Mouse (Mus musculus) neutrophil, adult 5-6 weeks (primary cell): ENCODE results near the gene Ryr3. TPM values are rescaled to one million over a fixed set of nuclear protein-coding genes. Genes with fewer than 3 reads are reported as not detected.

Experiments
- ATAC-seq: fragments of 151-379, 151-347 bp; 2 replicates; pipeline ENCODE4 v1.8.0; 2017; ENCODE audit warnings: mild to moderate bottlenecking, moderate TSS enrichment; ENCODE audit not compliant: insufficient number of reproducible peaks, poor library complexity, low FRiP score, severe bottlenecking; ENCODE audit errors: extremely low read depth
- total RNA-seq: library from RNA; stranded (forward); fragments of 200-1000 nt; gene quantifications from 2 replicates; pipeline ENCODE4 v1.2.3, GENCODE M21; 2017

Gene Ryr3
- under 0.01 TPM in 1 of 2 replicates, not detected in the other for total RNA-seq

DNA sequence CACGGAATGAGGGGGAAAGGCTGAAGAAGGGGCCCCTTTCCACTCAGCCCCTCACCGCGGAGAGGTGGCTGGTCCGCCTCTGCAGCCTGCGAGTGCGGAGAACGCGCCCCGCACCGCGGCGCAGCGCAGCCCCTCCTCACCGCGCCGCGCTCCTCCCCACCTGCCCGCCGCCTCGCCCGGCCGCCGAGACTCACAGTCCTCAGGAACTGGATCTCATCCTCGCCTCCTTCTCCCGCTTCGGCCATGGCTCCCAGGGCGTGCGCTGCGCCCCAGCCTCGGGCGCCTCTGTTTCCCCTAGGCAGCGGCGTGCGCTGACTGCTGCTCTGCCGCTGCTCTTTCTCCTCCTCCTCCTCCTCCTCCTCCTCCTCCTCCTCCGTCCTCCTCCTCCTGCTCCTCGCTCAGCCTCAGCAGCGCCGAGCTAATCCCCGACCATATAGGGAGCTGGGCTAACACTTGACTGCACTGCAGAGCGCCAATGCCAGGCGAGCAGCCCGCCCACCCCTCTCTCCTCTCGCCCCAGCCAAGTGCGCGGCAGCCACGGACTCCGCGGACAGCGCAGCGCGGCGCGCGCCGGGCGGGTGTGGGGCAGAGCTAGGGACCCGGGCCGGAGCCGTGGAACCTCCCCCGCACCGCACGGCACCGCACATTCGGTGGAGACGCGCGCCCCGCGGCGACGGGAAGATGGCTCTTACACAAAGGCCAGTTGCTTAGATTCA lies at the start of gene Ryr3:
Gene Ryr3, minus strand, starts transcription at position 351 of the 716 bp plus-strand sequence.
- no peak for ATAC-seq

DNA sequence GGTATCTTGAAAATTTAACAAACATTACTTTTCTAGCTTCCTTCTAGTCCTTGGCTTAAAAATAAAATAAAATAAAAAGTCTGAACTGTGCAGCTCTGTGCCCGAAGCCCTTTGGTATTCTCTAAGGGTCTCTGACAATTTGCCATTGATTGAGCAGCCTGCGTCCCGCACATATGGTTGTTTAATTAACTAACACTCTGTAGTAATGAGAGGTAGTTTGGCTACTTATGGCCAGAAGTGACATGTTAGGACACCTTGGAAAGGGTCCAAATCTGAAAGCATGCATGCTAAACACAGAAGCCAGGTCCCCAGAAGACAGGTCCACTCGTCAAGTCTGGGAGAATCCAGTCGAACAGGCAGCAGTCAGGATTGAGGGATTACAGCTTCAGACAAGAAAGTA lies 22.0 kb upstream of the Ryr3 start:
- no peak for ATAC-seq

GRCm38 (mm10) chr2:113236993-113237392 lies 20.1 kb upstream of the Ryr3 start:
- ATAC-seq: no peak

DNA sequence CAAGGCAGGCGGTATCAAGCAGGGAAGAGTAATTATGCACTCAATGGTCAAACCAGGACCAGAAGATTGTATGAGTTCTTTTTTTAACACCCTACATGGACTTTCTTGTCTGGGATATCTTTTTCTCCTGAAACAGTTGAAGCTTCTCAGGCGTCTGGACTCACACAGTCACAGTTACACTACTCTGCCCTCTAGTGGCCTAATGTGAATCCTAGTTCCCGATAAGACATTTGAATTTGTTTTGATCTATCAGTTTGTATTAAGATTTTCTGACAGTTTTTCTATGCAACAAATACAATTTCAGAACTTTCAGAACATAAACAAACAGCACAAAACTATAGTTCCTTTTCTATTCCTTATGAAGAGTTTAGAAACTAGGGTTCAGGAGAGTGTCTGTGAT lies 17.7 kb upstream of the Ryr3 start:
- ATAC-seq: no peak

GRCm38 (mm10) chr2:113233356-113233755 lies 16.5 kb upstream of the Ryr3 start:
- ATAC-seq: no peak

GRCm38 (mm10) chr2:113216105-113216745 lies 671 bp downstream of the Ryr3 start:
- ATAC-seq: no peak

GRCm38 (mm10) chr2:113210023-113210422 lies 6.9 kb downstream of the Ryr3 start:
- ATAC-seq: no peak

DNA sequence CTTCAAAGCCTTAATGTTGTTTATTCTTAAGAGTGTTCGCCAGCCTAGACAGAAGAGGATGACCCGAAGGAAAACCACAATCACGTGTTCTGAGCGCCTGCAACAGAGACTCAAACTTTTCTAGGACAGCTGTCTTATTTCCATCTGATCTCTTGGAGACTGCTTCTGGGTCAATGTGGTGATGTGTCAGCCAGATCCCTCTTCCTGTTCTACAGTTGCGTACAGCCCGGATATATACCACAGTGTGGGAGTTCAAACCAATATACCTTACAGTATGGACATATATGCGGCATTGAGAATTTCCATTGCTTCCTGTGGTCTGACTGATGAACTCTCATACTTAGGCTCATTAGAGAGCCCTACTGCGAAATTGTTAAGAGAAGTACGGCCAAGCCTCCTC lies 7.6 kb downstream of the Ryr3 start:
- ATAC-seq: no peak

DNA sequence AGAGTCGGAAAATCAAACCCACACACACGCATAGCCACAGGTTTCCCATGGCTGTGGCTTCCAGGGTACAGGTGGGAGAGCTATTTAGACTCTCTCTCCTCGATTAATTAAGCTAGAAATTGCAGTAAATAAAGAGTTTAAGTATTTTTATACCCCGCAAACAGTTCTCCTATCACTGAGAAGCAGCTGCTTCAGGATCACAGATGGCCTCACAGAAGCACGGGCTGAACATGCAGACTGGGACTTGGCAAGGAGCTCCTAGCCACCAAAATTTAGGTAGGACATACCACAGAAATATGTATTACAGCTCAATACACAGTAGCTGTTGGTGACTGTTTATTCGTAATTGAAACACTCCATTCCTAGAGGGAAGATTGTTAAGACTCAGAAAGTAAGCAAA lies 14.0 kb downstream of the Ryr3 start:
- ATAC-seq: no peak

GRCm38 (mm10) chr2:113199030-113199679 lies 17.7 kb downstream of the Ryr3 start:
- no peak for ATAC-seq

- no peak for ATAC-seq
Measured at GRCm38 (mm10) chr2:113187158-113187557, 29.7 kb downstream of the Ryr3 start.

DNA sequence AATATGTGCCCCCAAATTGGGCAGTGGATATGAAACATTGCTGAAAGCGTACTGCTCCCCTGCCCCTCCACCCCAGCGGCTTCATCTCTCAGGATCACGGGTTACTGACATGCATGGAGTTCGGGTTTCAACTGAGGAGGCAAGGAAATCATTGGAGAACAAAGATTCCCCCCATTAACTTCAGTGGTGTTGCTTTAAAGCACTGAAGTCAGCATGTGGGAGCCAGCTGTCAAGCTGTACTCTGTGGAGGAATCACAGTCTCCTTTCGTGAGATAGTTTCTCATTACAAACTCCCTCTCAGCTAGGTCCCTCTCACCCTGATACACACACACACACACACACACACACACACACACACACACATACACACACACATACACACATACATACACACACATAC lies 35.2 kb downstream of the Ryr3 start:
- no peak for ATAC-seq

DNA sequence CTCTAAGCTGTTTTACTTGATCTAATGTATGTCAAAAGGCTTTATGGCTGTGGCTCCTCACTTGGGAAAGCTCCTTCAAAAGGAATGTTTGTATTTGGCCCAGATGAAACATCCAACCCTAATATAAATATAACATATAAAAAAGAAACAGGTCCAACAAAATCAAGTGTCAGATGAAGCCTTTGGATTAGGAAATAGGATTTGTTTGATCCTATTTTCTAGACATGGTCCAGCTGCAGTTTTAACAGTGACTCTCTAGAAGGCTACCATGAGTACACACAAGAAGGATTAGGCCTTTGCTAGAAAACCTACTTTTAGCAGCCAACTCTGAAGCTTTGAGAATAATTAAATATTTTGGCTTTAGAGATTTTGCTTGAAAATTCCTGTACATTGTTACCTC lies 38.8 kb downstream of the Ryr3 start:
- ATAC-seq: no peak

- no peak for ATAC-seq
Measured at GRCm38 (mm10) chr2:113176337-113176736, 40.6 kb downstream of the Ryr3 start.

DNA sequence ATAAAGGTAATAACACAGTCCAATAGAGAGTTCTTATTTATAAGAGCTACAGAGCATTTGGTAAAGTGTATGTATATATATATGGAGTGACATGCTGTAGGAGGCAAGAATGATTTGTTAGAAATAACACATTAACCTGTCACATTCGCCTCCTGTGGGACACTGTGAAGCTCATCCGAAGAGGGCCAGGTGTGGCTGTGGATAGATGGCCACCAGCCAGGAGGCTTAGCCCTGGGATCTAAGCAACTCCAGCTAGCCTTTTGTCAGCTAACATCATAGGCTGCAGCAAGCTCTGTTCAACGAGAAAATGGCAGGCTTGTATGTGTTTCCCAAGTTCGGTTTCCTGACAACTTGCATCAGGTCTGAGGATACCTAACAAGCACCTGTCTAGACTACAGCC lies 48.8 kb downstream of the Ryr3 start:
- ATAC-seq: no peak

DNA sequence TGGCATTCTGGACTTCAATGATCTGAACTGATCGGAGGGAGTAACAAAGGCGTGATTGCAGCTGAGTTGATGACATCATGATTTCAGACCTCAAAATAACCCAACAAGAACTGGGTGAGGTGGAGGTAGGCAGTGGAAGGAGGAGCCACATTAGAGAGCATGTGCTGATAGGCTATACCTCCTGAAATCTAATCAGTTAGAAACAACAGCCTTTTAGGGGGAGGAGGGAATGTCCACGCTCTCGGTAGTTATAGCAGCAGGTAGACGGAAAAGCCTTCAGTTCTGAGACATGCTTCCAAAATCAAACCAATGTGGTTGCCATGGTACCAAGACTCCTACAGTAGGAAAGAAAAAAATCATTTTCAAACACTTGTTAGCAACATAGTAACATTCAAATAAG lies 55.4 kb downstream of the Ryr3 start:
- ATAC-seq: no peak

- ATAC-seq: no peak
Measured at GRCm38 (mm10) chr2:113137766-113138165, 79.1 kb downstream of the Ryr3 start.

DNA sequence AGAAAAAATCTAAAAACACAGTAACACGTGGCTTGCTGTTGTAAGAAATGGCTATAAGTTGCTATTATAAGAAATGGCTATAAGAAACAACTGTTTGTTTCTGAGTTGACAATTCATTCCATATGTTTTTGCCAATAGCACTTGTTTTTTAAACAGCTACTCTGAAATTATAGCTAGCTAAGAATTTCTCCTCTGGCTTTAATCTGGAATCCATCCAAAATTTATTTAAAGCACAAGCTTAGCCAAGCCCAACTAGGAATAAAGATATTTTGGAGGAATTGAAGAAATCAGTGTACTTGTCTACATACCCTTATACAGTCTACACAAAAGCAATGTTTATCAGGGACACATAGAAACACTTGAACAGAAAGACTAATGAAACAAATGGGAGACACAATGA lies 93.4 kb downstream of the Ryr3 start:
- ATAC-seq: no peak

- ATAC-seq: no peak
Measured at GRCm38 (mm10) chr2:113119080-113119479, 97.8 kb downstream of the Ryr3 start.

DNA sequence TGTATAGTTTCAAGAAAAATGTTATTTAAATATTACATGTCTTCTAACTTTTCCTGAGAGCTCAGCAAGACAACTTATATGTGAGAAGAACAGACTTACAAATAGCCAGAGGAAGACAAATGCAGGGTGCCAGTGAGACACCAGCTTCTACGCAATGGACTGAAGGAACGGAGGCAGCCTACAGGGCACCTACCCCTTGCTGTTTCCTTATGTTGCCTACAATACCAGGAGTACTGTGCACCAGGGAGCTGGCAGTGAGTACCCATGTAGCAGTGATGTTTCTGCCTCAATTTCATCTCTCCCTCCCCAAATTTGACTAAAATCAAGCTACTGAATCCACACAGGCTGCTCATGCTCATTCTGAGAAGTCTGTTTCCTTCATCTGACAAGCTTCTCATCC lies 100.1 kb downstream of the Ryr3 start:
- ATAC-seq: no peak
